Mouse (Mus musculus) bone marrow macrophage, adult 2 months (primary cell): Measurements from ENCODE around the gene Eif4e.

Experiments used
- CTCF ChIP-seq: IDR thresholded peaks from 2 replicates; pipeline ENCODE4 v1.5.1; 2012; ENCODE audit warnings: low read depth, mild to moderate bottlenecking, low read length, moderate library complexity
- POLR2A ChIP-seq: IDR thresholded peaks from 2 replicates; pipeline ENCODE4 v1.6.1; 2012; ENCODE audit warnings: mild to moderate bottlenecking, low read depth, low read length, borderline replicate concordance

- no peak for TF ChIP-seq POLR2A
- TF ChIP-seq CTCF: no peak
Observed at GRCm38 (mm10) chr3:138536031-138536430, 10.1 kb downstream of the Eif4e start.
